Mouse (Mus musculus): ENCODE measurements around the gene Aqp9. TPM values are rescaled to one million over a fixed set of nuclear protein-coding genes. Genes with fewer than 3 reads are reported as not detected.

The Aqp9 gene
- polyA plus RNA-seq, 1 experiment = 1.8 TPM

DNA sequence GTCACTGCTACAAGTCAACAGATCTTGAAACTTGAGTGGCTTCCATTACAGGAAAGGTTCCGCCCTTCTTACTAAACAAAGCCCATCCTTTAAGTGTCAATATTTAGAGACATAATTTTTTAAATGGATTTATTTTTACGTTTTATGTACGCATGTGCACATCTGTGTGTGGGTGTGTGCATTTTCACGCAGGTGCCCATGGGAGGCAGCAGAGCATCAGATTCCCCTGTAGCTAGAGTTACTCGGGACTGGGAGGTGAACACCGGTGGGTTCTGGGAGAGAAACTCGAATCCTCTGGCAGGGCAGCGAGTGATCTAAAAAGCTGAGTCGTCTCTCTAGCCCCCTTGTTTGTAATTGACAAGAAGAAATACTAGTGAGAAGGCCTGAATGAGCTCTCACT, 5.1 kb upstream of the Aqp9 start:
- Histone ChIP-seq H3K4me1 (ENCODE audit: control insufficient read depth, insufficient read depth, low read length) (no peaks in the 10 kb centered on the region), H3K4me3 (replicated peaks; ENCODE audit: extremely low read depth, low read depth, low read length) (no peak overlapping the region)
- TF ChIP-seq POLR2A (IDR thresholded peaks at IDR 0.05; ENCODE audit: borderline replicate concordance, extremely low read depth, low read depth, low read length) = no peak
- TF ChIP-seq CTCF (IDR thresholded peaks at IDR 0.05; ENCODE audit: insufficient read depth, low read length) = no peak
- 59% methylated on average over 9 of the region's 9 CpGs for WGBS
- no peak for DNase-seq

DNA sequence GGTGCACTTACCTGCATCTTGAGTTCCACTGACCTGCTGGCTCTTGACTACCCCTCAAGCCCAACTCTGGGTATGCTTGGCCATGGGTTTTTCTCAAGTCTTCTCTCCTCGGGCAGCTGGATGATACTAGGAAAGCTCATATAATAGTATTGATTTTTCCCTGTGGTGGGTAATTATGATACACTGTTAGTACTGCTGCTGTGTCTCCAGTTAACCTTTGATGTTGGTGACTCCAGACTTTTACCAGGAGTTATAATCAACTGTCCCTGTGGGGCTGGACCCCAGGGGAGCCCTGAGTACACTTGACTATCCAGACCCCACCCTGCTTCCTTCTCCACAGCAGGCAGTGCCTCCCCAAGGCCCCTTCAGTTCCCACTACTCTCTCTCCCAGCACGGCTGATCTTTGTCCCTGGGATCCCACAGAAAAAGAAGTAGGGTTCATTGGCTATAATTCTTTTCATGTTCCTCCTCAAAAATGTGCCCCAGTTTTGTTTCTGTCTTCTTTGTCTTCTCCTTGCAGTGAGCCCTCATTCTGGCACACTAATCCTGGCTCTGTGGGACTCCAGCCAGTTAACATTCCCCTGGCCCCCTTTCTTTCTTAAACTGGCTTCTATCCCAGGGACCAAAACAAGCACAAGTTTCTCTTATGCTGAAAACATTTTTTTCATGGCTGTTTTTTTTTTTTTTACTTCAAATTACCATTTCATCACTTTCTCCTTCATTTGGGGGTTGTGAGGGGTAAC, 838 bp downstream of the Aqp9 start:
- no peak for DNase-seq
- WGBS = 32% methylated on average over 2 of the region's 2 CpGs
- TF ChIP-seq POLR2A (IDR thresholded peaks at IDR 0.05; ENCODE audit: borderline replicate concordance, extremely low read depth, low read depth, low read length) (no peak), CTCF (IDR thresholded peaks at IDR 0.05; ENCODE audit: insufficient read depth, low read length) (no peak)

DNA sequence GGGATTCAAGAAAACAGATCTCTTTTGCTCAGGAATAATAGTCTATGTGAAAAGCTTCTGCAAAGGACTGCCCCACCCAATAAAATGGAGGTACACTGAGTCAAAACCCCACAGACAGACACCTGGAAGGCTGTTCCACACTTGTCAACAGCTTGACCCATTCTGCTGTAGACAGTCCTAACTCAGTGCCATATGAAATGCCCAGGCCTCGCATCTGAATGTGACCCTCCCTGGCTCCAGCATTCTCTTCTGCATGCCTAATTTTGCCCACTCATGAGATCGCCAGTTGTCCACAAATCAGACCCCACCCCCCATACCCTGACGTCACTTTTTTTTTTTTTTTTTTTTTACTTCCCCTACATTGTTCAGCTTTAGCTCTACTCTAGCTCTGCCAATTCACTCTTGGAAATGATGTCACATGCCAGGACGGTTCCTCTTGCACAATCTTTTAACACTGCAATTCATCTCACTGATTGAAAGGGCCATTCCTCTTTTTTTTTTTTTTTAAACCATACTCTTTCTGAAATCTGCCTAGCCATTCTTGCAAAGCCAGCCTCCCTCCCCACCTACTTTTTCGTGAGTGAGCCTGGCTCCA, 1.5 kb downstream of the Aqp9 start:
- no peak for DNase-seq
- no peak for TF ChIP-seq POLR2A (IDR thresholded peaks at IDR 0.05; ENCODE audit: borderline replicate concordance, extremely low read depth, low read depth, low read length)
- Histone ChIP-seq H3K4me3 (replicated peaks; ENCODE audit: extremely low read depth, low read depth, low read length) (no peak overlapping the region), H3K4me1 (ENCODE audit: control insufficient read depth, insufficient read depth, low read length) (no peaks in the 10 kb centered on the region; the same call in 1 of the 2 replicates)
- 38% methylated on average over 5 of the region's 5 CpGs for WGBS

More for the DNA sequence above, 838 bp downstream of the Aqp9 start:
- Histone ChIP-seq H3K4me1 (ENCODE audit: control insufficient read depth, insufficient read depth, low read length) (no peaks in the 10 kb centered on the region; the same call in 1 of the 2 replicates), H3K4me3 (replicated peaks; ENCODE audit: extremely low read depth, low read depth, low read length) (no peak overlapping the region)

- H3K4me1 ChIP-seq (ENCODE audit: control insufficient read depth, insufficient read depth, low read length) = no peaks in the 10 kb centered on the region; the same call in 1 of the 2 replicates
- 86% methylated on average over 5 of the region's 5 CpGs for WGBS
- no peak for DNase-seq
- no peak for TF ChIP-seq CTCF (IDR thresholded peaks at IDR 0.05; ENCODE audit: insufficient read depth, low read length)
- no peak overlapping the region for H3K4me3 ChIP-seq (replicated peaks; ENCODE audit: extremely low read depth, low read depth, low read length)
Observed at GRCm38 (mm10) chr9:71166019-71166705, 2.3 kb downstream of the Aqp9 start.

DNA sequence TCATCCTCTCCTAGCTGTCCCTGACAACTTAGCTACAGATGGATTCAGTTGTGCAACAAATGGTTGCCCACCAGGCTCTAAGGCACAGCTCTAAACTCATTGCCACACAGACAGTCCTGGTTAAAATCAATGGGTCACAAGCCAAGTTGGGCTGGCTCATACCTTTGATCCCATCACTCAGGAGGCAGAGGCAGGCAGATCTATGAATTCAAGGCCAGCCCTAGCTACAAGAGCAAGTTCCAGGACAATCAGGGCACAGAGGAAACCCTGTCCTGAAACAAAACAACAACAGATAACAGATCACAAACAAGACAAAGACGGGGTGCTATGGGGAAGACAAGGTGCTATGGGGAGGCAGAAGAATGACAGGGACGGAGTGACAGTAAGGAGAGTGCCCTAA, 3.0 kb downstream of the Aqp9 start:
- H3K4me1 ChIP-seq (ENCODE audit: control insufficient read depth, insufficient read depth, low read length) = no peaks in the 10 kb centered on the region; the same call in 1 of the 2 replicates
- no peak overlapping the region for H3K4me3 ChIP-seq (replicated peaks; ENCODE audit: extremely low read depth, low read depth, low read length)
- TF ChIP-seq CTCF (IDR thresholded peaks at IDR 0.05; ENCODE audit: insufficient read depth, low read length) = no peak
- TF ChIP-seq POLR2A (IDR thresholded peaks at IDR 0.05; ENCODE audit: borderline replicate concordance, extremely low read depth, low read depth, low read length) = no peak
- WGBS = 79% methylated on average over 2 of the region's 2 CpGs
- DNase-seq = no peak

GRCm38 (mm10) chr9:71165061-71165460, 3.4 kb downstream of the Aqp9 start:
- no peak for DNase-seq
- no peaks in the 10 kb centered on the region; the same call in 1 of the 2 replicates for H3K4me1 ChIP-seq (ENCODE audit: control insufficient read depth, insufficient read depth, low read length)
- WGBS = 75% methylated on average over 6 of the region's 6 CpGs
- no peak overlapping the region for H3K4me3 ChIP-seq (replicated peaks; ENCODE audit: extremely low read depth, low read depth, low read length)
- TF ChIP-seq CTCF (IDR thresholded peaks at IDR 0.05; ENCODE audit: insufficient read depth, low read length) = no peak
- TF ChIP-seq POLR2A (IDR thresholded peaks at IDR 0.05; ENCODE audit: borderline replicate concordance, extremely low read depth, low read depth, low read length) = no peak

- no peak for TF ChIP-seq POLR2A (IDR thresholded peaks at IDR 0.05; ENCODE audit: borderline replicate concordance, extremely low read depth, low read depth, low read length)
- TF ChIP-seq CTCF (IDR thresholded peaks at IDR 0.05; ENCODE audit: insufficient read depth, low read length) = no peak
Observed at GRCm38 (mm10) chr9:71164353-71164752, 4.1 kb downstream of the Aqp9 start.

GRCm38 (mm10) chr9:71162858-71163740, 5.4 kb downstream of the Aqp9 start:
- Histone ChIP-seq H3K4me1 (ENCODE audit: control insufficient read depth, insufficient read depth, low read length) (no peaks in the 10 kb centered on the region; the same call in 1 of the 2 replicates), H3K4me3 (replicated peaks; ENCODE audit: extremely low read depth, low read depth, low read length) (no peak overlapping the region)
- no peak for DNase-seq
- 48% methylated on average over 12 of the region's 12 CpGs for WGBS
- TF ChIP-seq POLR2A (IDR thresholded peaks at IDR 0.05; ENCODE audit: borderline replicate concordance, extremely low read depth, low read depth, low read length) = no peak
- TF ChIP-seq CTCF (IDR thresholded peaks at IDR 0.05; ENCODE audit: insufficient read depth, low read length) = no peak

More at GRCm38 (mm10) chr9:71164353-71164752, 4.1 kb downstream of the Aqp9 start:
- no peak for DNase-seq
- Histone ChIP-seq H3K4me1 (ENCODE audit: control insufficient read depth, insufficient read depth, low read length) (no peaks in the 10 kb centered on the region; the same call in 1 of the 2 replicates), H3K4me3 (replicated peaks; ENCODE audit: extremely low read depth, low read depth, low read length) (no peak overlapping the region)
- WGBS = 85% methylated on average over 3 of the region's 3 CpGs

All from lung, adult 2 months (tissue).